Mouse (Mus musculus) lung, postnatal 36 days (tissue): ENCODE measurements around the gene Dag1.
A peak's percentile ranks its signal among the peaks of the same experiment; 100 is the strongest.
"Not testable (repeated sequence)": the region's sequence is repeated elsewhere in the genome, so short reads cannot be mapped to it uniquely, and the experiment has no call there.

Source experiments
- DNase-seq: peaks from one replicate; pipeline ENCODE4 v3.0.0; 2022; ENCODE audit warnings: mixed read lengths

Gene Dag1

GRCm38 (mm10) chr9:108263690-108264190 lies at the start of gene Dag1:
TSS of gene Dag1 (minus strand) at chr9:108263958.
- DNase-seq: peak; percentile 100

- DNase-seq: no peak
Measured at GRCm38 (mm10) chr9:108308141-108308540, 44.4 kb upstream of the Dag1 start.

- no peak for DNase-seq
Measured at GRCm38 (mm10) chr9:108307021-108307807, 43.5 kb upstream of the Dag1 start.

DNA sequence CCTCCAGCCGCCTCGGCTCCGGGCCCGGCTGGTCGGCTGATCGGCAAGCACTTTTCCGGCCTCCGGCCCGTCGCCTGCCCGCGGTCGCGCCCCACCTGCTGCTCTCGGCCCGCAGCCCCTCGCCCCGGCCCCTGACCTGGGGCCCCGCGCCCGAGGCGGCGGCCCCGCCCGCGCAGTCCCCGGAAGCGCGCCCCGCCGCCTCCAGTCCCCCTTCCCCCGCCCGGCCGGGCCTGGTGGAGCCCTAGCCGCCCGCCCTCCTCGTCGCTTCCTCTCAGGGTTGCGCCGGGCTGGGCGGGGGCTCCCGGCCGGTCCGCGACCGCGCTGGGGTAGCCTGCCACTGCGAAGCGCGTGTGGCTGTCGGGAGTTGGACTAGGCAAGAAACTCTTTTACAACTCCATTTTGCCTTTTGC lies 42.8 kb upstream of the Dag1 start:
- peak; percentile 91 for DNase-seq

DNA sequence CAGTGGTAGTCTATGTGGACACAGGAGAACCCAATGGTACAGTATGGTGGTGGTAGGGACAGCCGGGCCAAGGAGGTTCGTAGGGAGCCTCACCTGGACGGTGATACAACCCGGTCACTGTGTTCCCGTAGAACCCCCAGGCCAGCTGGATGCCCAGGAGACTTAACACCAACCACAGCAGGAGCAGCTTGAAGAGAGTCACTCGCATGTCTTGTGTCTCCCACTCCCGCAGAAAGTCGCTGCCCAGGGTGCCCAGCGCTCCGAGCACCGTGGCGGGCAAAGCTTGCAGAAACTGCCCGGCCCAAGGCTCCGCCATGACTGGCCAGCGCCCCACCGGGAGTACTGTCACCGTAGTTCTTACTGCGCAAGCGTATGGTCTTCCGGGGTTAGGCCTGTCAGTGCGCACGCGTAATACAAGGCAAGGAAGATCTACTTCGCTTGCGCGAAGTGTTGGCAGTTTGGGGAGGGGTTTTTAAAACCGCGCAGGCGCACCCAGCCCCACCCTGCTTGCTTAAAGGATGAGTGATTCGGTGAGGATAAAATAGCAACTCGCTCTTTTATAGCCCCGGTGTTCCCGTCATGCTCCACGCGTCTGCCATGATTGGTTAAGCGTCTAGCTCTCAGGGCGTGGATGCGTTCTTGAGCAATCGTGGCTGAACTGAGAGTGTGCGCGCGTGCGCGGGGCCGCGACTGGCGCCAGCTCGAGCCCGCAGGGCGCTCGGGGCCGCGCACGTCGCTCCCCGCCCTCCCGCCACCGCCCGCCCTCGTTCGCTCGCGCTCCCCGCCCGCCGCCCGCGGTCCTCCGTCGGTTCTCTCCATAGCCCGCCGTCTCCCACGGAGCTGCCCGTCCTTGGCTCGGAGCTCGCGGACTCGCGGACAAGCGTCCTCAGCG lies 42.1 kb upstream of the Dag1 start, which contains the start of the genes Rhoa and Tcta:
Gene Rhoa, plus strand, starts transcription at position 501 of the 892 bp plus-strand sequence.
Gene Tcta, minus strand, starts transcription at position 532 of the 892 bp plus-strand sequence.
- peak; percentile 100 for DNase-seq

DNA sequence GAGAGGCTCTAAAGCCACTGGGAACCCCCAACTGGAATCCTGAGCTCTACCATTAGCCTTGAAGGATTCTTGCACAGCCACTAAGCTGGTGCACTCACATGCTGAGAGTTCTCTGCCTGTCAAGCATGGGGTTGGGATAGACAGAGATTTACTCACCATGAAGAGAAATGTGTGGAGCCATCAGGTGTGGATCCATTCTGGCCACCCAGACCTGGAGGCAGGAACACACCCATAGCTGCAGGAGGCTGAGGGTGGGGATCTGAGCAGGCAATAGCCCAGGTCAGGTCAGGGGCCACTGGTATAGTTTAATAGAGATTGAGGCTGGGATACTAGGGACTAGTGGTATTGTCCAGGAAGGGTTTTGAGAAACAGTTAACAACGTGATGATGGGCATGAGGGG lies 41.4 kb upstream of the Dag1 start:
- DNase-seq: no peak

- DNase-seq: no peak
Measured at GRCm38 (mm10) chr9:108304716-108305115, 41.0 kb upstream of the Dag1 start.

- DNase-seq: peak; percentile 65
Measured at GRCm38 (mm10) chr9:108301853-108302252, 38.1 kb upstream of the Dag1 start.

DNA sequence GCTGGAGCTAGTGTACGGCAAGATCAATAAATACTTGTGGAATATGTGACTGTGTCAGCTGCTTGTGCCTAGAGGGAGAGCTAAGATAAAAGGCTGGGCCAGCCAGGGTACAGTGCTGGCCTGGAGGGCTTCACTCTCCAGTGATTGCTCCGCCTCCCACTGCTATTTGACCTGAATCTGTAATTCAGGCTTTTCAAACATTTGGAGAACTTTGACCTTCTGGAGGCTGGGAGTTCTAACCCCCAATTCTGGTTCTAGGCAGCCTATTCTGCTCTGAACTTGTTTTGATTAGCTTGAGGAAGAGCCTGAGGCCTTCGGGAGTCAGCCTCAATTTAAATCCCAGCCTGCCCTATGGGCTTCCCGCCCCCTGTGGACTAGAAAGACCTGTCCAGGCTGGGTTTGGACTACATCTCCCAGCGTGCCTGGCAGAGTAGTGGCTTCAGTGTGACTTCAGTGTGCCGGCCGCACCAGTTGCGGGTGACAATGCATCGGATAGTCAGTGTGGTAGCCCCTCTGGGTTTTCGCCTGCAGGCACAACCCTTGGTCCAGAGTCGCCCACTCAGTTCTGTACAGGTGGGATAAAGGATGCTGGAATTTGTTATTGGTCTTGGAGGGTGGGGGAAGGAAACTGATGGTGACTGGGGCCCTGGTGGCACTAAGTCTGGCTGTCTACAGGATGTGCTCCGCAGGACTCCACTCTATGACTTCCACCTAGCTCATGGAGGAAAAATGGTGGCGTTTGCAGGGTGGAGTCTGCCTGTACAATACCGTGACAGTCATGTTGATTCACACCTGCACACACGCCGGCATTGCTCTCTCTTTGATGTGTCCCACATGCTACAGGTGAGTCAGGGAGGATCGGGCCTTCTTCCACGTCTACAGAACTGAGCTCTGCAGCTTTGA lies 32.9 kb upstream of the Dag1 start, which contains the start of gene Amt:
Gene Amt, plus strand, starts transcription at position 401 of the 903 bp plus-strand sequence.
- DNase-seq: peak; percentile 52

GRCm38 (mm10) chr9:108290773-108291172 lies 27.0 kb upstream of the Dag1 start:
- no peak for DNase-seq

GRCm38 (mm10) chr9:108290016-108290750 lies 26.4 kb upstream of the Dag1 start, which contains the start of gene Nicn1:
TSS of gene Nicn1 (plus strand) at chr9:108290429.
- DNase-seq: peak; percentile 99

DNA sequence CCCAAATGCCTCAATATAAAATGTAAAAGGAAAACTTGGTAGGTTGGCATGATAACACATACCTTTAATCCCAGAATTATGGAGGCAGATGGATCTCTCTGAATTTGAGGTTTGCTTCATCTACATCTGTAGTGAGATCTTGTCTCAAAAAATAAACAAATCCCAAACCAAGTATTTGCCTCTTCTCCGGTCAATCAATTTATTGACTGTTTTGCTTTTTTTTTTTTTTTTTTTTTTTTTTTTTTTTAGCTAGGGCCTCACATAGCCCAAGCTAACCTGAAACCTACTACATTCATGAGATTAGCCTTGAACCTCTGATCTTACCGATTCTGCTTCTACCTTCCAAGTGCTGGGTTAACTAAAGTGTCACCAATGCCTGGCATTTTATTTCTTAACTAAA lies 25.6 kb upstream of the Dag1 start:
- DNase-seq: no peak

DNA sequence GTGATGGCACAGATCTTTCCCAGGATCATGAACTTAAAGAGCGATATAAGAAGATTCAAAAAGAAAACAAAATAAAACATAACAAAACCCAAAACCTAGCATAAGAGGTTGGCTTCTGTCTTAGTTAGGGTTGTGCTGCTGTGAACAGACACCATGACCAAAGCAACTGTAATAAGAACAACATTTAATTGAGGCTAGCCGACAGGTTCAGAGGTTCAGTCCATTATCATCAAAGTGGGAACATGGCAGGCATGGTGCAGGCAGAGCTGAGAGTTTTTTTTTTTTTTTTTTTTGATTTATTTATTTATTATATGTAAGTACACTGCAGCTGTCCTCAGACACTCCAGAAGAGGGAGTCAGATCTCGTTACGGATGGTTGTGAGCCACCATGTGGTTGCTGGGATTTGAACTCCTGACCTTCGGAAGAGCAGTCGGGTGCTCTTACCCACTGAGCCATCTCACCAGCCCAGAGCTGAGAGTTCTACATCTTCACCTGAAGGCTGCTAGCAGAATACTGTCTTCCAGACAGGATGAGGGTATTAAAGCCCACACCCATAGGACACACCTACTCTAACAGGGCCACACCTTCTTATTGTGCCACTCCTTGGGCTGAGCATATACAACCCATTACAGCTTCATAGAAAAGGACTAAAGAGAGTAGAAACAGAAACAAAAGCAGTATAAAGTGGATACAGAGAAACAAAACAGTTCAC lies 23.9 kb upstream of the Dag1 start:
- not testable (repeated sequence) for DNase-seq

GRCm38 (mm10) chr9:108284410-108284809 lies 20.7 kb upstream of the Dag1 start:
- DNase-seq: peak; percentile 94

- DNase-seq: peak; percentile 80
Measured at GRCm38 (mm10) chr9:108280071-108280828, 16.5 kb upstream of the Dag1 start.

DNA sequence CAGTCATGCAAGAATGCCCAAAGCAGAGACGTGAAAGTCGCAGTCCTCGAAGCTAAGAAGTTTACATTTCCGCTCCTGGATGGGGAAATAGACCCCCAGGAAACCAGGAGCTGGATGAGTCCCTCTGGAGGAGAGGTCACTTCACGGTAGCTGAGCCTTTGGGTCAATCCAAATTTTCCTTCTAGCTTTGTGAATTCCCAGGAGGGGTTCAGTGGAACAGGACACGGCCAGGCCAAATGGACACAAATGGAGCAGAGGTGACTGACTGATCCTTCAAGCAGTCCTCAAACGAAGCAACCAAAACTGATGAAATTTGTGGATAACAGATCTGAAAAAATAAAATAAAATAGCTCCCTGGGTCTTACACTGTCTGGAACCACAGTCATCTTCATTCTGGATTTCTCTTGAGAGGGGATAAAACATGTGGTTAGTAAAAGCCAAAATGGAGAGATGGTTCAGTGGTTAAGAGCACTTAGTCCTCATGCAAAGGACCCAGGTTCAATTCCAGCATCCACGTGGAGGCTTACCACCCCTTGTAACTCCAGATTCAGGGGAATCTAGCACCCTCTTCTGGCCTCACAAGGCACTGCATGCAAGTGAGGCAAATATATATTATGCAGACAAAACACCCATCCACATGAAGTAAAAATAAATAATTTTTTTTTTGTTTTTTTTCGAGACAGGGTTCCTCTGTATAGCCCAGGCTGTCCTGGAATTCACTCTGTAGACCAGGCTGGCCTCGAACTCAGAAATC lies 15.1 kb upstream of the Dag1 start:
- DNase-seq: peak; percentile 78

DNA sequence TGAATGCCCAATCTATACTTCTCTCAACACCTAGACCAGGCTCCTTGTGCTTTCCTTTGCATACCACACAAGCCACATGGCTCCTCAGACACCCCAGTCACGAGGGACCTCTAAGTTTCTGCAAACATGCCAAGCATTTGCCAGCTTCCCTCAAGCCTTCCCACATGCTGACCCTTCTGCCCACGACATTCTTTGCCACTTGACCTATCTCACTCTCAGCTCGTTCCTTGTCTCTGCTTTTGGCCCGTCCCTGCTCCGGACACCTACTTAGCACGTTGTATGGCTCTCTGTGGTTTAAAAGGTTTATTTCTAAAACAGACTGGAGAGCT lies 11.5 kb upstream of the Dag1 start:
- DNase-seq: peak; percentile 88

DNA sequence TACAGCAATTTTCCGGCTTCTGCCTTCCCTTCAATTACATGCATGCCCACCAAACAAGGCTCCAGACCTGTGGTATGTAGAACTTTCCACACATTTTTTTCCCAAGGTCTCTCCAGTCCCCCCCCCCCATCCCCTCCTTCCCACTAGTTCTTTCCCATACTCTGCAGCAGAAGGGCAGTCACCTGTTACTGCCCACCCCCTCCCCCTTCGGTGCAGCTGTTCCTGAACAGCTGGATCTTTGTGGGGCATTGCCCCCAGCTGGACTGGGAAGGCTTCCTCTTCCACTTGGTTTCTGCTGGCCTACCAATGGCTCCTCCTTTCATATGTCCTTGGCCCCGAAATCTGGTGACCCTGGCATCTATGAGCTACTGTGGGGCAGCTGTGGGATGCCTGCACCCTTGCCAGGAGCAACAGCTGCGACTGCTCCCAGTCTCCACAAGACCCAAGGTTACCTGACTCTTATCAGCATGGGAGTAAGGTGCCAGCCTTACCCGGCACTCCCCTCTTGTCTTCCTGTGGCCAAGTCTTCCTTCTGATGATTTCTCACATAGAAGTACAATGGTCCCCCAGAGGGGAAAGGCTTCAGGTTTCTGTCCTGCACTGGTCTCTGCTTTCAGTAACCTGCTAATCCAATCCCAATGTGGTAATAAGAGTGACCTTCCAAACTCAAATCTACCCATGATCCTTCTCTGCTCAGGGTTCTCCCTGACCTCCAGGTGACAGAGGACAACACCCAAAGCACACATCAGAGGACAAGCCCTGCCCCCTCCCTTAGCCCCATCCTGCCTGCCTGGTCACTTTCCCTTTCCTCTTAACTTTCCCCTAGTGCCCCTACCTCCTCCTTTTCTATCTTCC lies 10.9 kb upstream of the Dag1 start:
- DNase-seq: no peak
